Mouse (Mus musculus) kidney, adult 18-20 months (tissue): ENCODE measurements around the gene Slc16a10.

Source experiments
- DNase-seq: peaks from one replicate; pipeline ENCODE4 v3.0.0; 2021

Slc16a10 gene

GRCm38 (mm10) chr10:40147325-40148059 lies 5.4 kb upstream of the Slc16a10 start:
- DNase-seq = no peak

GRCm38 (mm10) chr10:40146451-40146850 lies 4.4 kb upstream of the Slc16a10 start:
- DNase-seq = no peak

- DNase-seq = no peak
Measured at GRCm38 (mm10) chr10:40144815-40145214, 2.8 kb upstream of the Slc16a10 start.

- DNase-seq = peak; percentile 47
Measured at GRCm38 (mm10) chr10:40141016-40141851, 824 bp downstream of the Slc16a10 start.

- no peak for DNase-seq
Measured at GRCm38 (mm10) chr10:40139646-40140045, 2.4 kb downstream of the Slc16a10 start.

GRCm38 (mm10) chr10:40135807-40136778 lies 6.0 kb downstream of the Slc16a10 start:
- DNase-seq = no peak

- DNase-seq = no peak
Measured at GRCm38 (mm10) chr10:40134906-40135305, 7.2 kb downstream of the Slc16a10 start.

- no peak for DNase-seq
Measured at GRCm38 (mm10) chr10:40133636-40134035, 8.4 kb downstream of the Slc16a10 start.

GRCm38 (mm10) chr10:40131690-40132418 lies 10.2 kb downstream of the Slc16a10 start:
- DNase-seq = no peak

- no peak for DNase-seq
Measured at GRCm38 (mm10) chr10:40130126-40130525, 11.9 kb downstream of the Slc16a10 start.

- no peak for DNase-seq
Measured at GRCm38 (mm10) chr10:40129134-40129533, 12.9 kb downstream of the Slc16a10 start.

- DNase-seq = no peak
Measured at GRCm38 (mm10) chr10:40128497-40128896, 13.6 kb downstream of the Slc16a10 start.

GRCm38 (mm10) chr10:40125200-40125599 lies 16.9 kb downstream of the Slc16a10 start:
- no peak for DNase-seq

GRCm38 (mm10) chr10:40124570-40124969 lies 17.5 kb downstream of the Slc16a10 start:
- DNase-seq = no peak

GRCm38 (mm10) chr10:40124096-40124495 lies 18.0 kb downstream of the Slc16a10 start:
- no peak for DNase-seq

GRCm38 (mm10) chr10:40119466-40119865 lies 22.6 kb downstream of the Slc16a10 start:
- no peak for DNase-seq

GRCm38 (mm10) chr10:40118743-40119387 lies 23.2 kb downstream of the Slc16a10 start:
- DNase-seq = no peak

- DNase-seq = no peak
Measured at GRCm38 (mm10) chr10:40113517-40114085, 28.5 kb downstream of the Slc16a10 start.

- no peak for DNase-seq
Measured at GRCm38 (mm10) chr10:40112256-40112655, 29.8 kb downstream of the Slc16a10 start.

GRCm38 (mm10) chr10:40109520-40109919 lies 32.5 kb downstream of the Slc16a10 start:
- no peak for DNase-seq

- no peak for DNase-seq
Measured at GRCm38 (mm10) chr10:40108992-40109391, 33.1 kb downstream of the Slc16a10 start.
